Mouse (Mus musculus) liver, embryonic 11.5 days (tissue): Measurements from ENCODE around the gene Gm21319. TPM values are rescaled to one million over a fixed set of nuclear protein-coding genes. Genes with fewer than 3 reads are reported as not detected.
"Not testable (repeated sequence)": the region's sequence is repeated elsewhere in the genome, so short reads cannot be mapped to it uniquely, and the experiment has no call there.

Experiments
- ATAC-seq: fragments of 200-750 bp; cut with Nextera tagmentation; replicated peaks from 2 replicates; pipeline ENCODE4 v1.8.0; 2017; ENCODE audit warnings: moderate number of reproducible peaks, mild to moderate bottlenecking, moderate TSS enrichment, moderate library complexity; ENCODE audit not compliant: low FRiP score
- DNase-seq: peaks from one replicate; pipeline ENCODE4 v3.0.0-alpha.2; 2017; ENCODE audit warnings: low spot score
- H3K27ac ChIP-seq: fragments of 300-500 bp; sonication (generic); 2 replicates; pipeline ENCODE4 v1.5.1; 2014; ENCODE audit warnings: mild to moderate bottlenecking, low read depth, low read length, control low read depth
- H3K27me3 ChIP-seq: fragments of 300-500 bp; sonication (generic); replicated peaks from 2 replicates; pipeline ENCODE4 v1.6.1; 2014; ENCODE audit warnings: low read length, mixed read lengths; ENCODE audit not compliant: control insufficient read depth, insufficient read depth
- H3K36me3 ChIP-seq: fragments of 300-500 bp; sonication (generic); 2 replicates; pipeline ENCODE4 v1.6.1; 2014; ENCODE audit warnings: mild to moderate bottlenecking, low read length, moderate library complexity, mixed read lengths; ENCODE audit not compliant: control insufficient read depth, insufficient read depth
- H3K4me1 ChIP-seq: fragments of 300-500 bp; sonication (generic); replicated peaks from 2 replicates; pipeline ENCODE4 v1.6.1; 2014; ENCODE audit warnings: low read length, mixed read lengths; ENCODE audit not compliant: control insufficient read depth, insufficient read depth
- H3K4me2 ChIP-seq: fragments of 300-500 bp; sonication (generic); 2 replicates; pipeline ENCODE4 v1.6.1; 2014; ENCODE audit warnings: mild to moderate bottlenecking, control low read depth, moderate library complexity
- H3K4me3 ChIP-seq: fragments of 300-500 bp; sonication (generic); 2 replicates; pipeline ENCODE4 v1.5.1; 2014; ENCODE audit warnings: low read depth, low read length, control low read depth
- H3K9ac ChIP-seq: fragments of 300-500 bp; sonication (generic); 2 replicates; pipeline ENCODE4 v1.6.1; 2014; ENCODE audit warnings: low read depth, low read length, control low read depth
- H3K9me3 ChIP-seq: fragments of 300-500 bp; sonication (generic); 2 replicates; pipeline ENCODE4 v1.6.1; 2016; ENCODE audit warnings: low read length, inconsistent platforms, mixed read lengths; ENCODE audit not compliant: control insufficient read depth
- WGBS: fragments of 180-500 bp; shearing (Covaris S2); extraction: QIAGEN DNeasy Blood & Tissue Kit; methylation state at CpG from one replicate; pipeline ENCODE4 v1.1.7; 2014; 5-methylcytosine and 5-hydroxymethylcytosine counted together
- polyA plus RNA-seq: library from polyadenylated mRNA; unstranded; fragments of >200 nt; fragmentation: Nextera tagmentation; extraction: Ambion mirVana; gene quantifications from 2 replicates; pipeline ENCODE4 v1.2.1, GENCODE M21; 2014

Gm21319 gene
- polyA plus RNA-seq = not detected in 2 replicates

DNA sequence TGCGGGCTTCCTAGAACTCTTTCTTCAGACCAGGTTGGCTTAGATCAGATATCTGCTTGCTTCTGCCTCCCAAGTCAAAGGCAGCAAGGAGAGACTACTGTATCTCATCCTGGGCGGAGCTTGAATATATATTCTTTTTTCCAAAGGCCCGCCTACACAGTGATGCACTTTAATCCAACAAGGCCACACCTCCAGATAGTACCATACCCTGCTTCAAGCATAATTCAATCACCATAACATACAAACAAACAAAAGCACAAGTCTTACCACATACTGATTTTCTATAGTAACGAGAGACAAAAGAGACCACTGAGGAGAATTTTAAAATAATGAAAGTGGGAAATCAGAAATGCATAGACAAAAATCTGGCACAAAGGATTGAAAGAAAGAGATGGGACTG, at the start of gene Gm21319:
Gm21319 (minus strand) TSS at position 101 of the 400 bp plus-strand sequence.
- 78% methylated on average over 4 of the region's 4 CpGs for WGBS
- H3K4me3 ChIP-seq, H3K27me3 ChIP-seq, H3K9ac ChIP-seq, H3K4me2 ChIP-seq, ATAC-seq, H3K27ac ChIP-seq, H3K9me3 ChIP-seq, DNase-seq, H3K4me1 ChIP-seq, H3K36me3 ChIP-seq: not testable (repeated sequence)

DNA sequence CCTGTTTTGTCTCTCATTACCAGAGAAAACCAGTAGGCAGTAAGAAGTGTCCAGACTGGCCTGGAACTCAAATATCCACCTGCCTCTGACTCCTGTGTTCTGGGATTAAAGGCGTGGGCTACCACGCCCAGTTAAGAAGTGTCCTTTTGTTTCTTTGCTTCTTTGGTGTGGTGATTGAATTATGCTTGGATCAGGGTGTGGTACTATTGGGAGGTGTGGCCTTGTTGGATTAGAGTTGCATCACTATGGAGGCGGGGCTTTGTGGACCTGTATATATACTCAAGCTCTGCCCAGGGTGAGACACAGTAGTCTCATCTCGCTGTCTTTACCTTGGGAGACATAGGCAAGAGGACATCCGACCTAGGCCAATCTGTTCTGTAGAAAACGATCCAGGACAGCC, 40.7 kb upstream of the Gm21319 start, which contains the start of gene BB287469:
BB287469 (plus strand) TSS at position 301 of the 400 bp plus-strand sequence.
- H3K9ac ChIP-seq, H3K4me1 ChIP-seq, H3K27ac ChIP-seq, H3K4me2 ChIP-seq, H3K27me3 ChIP-seq, H3K4me3 ChIP-seq, DNase-seq, H3K36me3 ChIP-seq, H3K9me3 ChIP-seq, ATAC-seq: not testable (repeated sequence)
- 82% methylated on average over 5 of the region's 6 CpGs for WGBS

DNA sequence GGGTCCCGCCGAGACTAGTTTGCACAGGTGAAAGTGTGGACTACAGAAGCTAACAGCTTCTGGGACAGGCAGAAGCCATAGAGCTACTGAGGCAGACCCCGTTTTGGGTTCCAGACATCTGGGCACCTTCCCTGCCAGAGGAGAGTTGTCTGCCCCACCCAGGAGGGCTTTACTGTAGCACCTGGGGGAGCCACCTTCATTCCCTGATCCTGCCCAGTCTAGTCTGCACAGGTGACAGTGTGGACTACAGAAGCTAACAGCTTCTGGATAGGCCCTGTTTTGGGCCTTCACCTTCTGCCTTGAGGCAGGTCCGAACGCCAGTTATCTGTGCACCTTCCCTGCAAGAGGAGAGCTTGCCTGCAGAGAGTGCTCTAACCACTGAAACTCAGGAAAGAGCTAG, 22.4 kb upstream of the Gm21319 start:
- H3K27me3 ChIP-seq, H3K4me1 ChIP-seq, H3K4me3 ChIP-seq, H3K4me2 ChIP-seq, ATAC-seq, H3K36me3 ChIP-seq, DNase-seq, H3K9ac ChIP-seq, H3K27ac ChIP-seq, H3K9me3 ChIP-seq: not testable (repeated sequence)
- WGBS = 89% methylated on average over 5 of the region's 5 CpGs

DNA sequence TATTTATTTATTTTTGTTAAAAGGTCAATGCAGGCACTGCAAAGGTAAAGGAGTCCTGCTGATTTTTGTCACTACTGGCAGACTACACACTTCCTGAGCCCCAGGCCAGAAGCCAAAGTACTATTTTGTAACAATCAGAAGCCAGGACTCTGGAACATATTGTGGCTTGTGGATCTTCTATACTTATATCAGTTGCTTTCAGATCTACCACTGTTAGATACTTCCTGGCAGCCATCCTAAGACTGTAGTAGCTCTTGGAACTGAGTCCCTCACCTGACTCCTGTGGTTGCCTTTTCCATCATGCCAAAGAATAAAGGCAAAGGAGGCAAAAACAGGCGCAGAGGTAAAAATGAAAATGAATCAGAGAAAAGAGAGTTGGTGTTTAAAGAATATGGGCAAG, 19.7 kb upstream of the Gm21319 start, which contains the start of gene Gm21936:
Gm21936 (plus strand) TSS at position 301 of the 400 bp plus-strand sequence.
- not testable (repeated sequence) for H3K4me1 ChIP-seq, H3K9ac ChIP-seq, H3K4me2 ChIP-seq, DNase-seq, H3K36me3 ChIP-seq, H3K27me3 ChIP-seq, H3K4me3 ChIP-seq, H3K27ac ChIP-seq, H3K9me3 ChIP-seq, ATAC-seq
- 100% methylated on average over 1 of the region's 1 CpGs for WGBS

Other genes starting within 250 kb of the Gm21319 start
- not detected in 2 replicates for gene Oog1, start 173.1 kb downstream of the Gm21319 start, polyA plus RNA-seq
- not detected in 2 replicates for gene Gm4027, start 156.9 kb downstream of the Gm21319 start, polyA plus RNA-seq
- not detected in 2 replicates for gene Gm16381, start 131.1 kb downstream of the Gm21319 start, polyA plus RNA-seq
- not detected in 2 replicates for gene Gm21936, start 19.8 kb upstream of the Gm21319 start, polyA plus RNA-seq
- not detected in 2 replicates for gene BB287469, start 40.8 kb upstream of the Gm21319 start, polyA plus RNA-seq
- gene Gm2001, start 66.6 kb upstream of the Gm21319 start, polyA plus RNA-seq = not detected in 2 replicates
- not detected in 2 replicates for gene Gm2016, start 98.3 kb upstream of the Gm21319 start, polyA plus RNA-seq
- gene Gm2022, start 119.6 kb upstream of the Gm21319 start, polyA plus RNA-seq = not detected in 2 replicates
- not detected in 2 replicates for gene Gm2035, start 144.1 kb upstream of the Gm21319 start, polyA plus RNA-seq
- gene Gm2042, start 178.3 kb upstream of the Gm21319 start, polyA plus RNA-seq = not detected in 2 replicates
- gene Gm2075, start 236.1 kb upstream of the Gm21319 start, polyA plus RNA-seq = not detected in 2 replicates
- gene Gm6803, start 243.0 kb upstream of the Gm21319 start, polyA plus RNA-seq = not detected in 2 replicates